Mouse (Mus musculus): ENCODE results near the gene Mrtfa. TPM values are rescaled to one million over a fixed set of nuclear protein-coding genes. Genes with fewer than 3 reads are reported as not detected.
A peak's percentile ranks its signal among the peaks of the same experiment; 100 is the strongest.

Mrtfa gene
- polyA plus RNA-seq, 2 experiments = 3.4 to 4.8 TPM

GRCm38 (mm10) chr15:81060975-81061374 lies 129.6 kb downstream of the Mrtfa start:
- DNase-seq (ENCODE audit: low read depth in 3 of 3, low spot score in 3 of 3) = no peak
- H3K4me1 ChIP-seq (replicated peaks; ENCODE audit: control insufficient read depth in 2 of 2, insufficient read depth in 2 of 2, low read length in 1 of 2) = peaks cover 0 to 3% of the 10 kb centered on the region in 2 experiments; a peak in 1 of 4 replicates
- no peak overlapping the region for H3K4me3 ChIP-seq (ENCODE audit: insufficient read depth in 1 of 2, low read depth in 2 of 2, low read length in 2 of 2)
- no peaks in the 10 kb centered on the region for H3K36me3 ChIP-seq (replicated peaks; ENCODE audit: control insufficient read depth, insufficient read depth, low read depth)
- no peak for ATAC-seq (ENCODE audit: insufficient read depth)
- H3K4me2 ChIP-seq (ENCODE audit: low read depth) = no peak overlapping the region
- WGBS (ENCODE audit: insufficient replicate concordance) = 65% methylated on average over 2 of the region's 2 CpGs
- no peak overlapping the region for H3K9ac ChIP-seq (replicated peaks)
- no peaks in the 10 kb centered on the region for H3K9me3 ChIP-seq (ENCODE audit: control insufficient read depth, low read length)
- H3K27me3 ChIP-seq (ENCODE audit: control insufficient read depth, insufficient read depth, low read length) = no peaks in the 10 kb centered on the region
- H3K27ac ChIP-seq = no peak overlapping the region
- no peak for TF ChIP-seq EP300 (IDR thresholded peaks at IDR 0.05; ENCODE audit: low read depth)
- TF ChIP-seq CTCF (IDR thresholded peaks at IDR 0.05; ENCODE audit: low read depth) = peak; percentile 36; the same call in 1 of the 2 replicates

GRCm38 (mm10) chr15:81057736-81058135 lies 132.8 kb downstream of the Mrtfa start:
- no peak overlapping the region for H3K9ac ChIP-seq (replicated peaks)
- DNase-seq (ENCODE audit: low read depth in 3 of 3, low spot score in 3 of 3) = no peak
- no peak overlapping the region for H3K4me2 ChIP-seq (ENCODE audit: low read depth)
- H3K9me3 ChIP-seq (ENCODE audit: control insufficient read depth, low read length) = no peaks in the 10 kb centered on the region
- no peaks in the 10 kb centered on the region for H3K27me3 ChIP-seq (ENCODE audit: control insufficient read depth, insufficient read depth, low read length)
- TF ChIP-seq EP300 (IDR thresholded peaks at IDR 0.05; ENCODE audit: low read depth) = no peak
- TF ChIP-seq CTCF (IDR thresholded peaks at IDR 0.05; ENCODE audit: low read depth) = no peak
- WGBS (ENCODE audit: insufficient replicate concordance) = 56% methylated on average over 5 of the region's 5 CpGs
- H3K27ac ChIP-seq = no peak overlapping the region
- no peaks in the 10 kb centered on the region for H3K36me3 ChIP-seq (replicated peaks; ENCODE audit: control insufficient read depth, insufficient read depth, low read depth)
- no peak overlapping the region for H3K4me3 ChIP-seq (ENCODE audit: insufficient read depth in 1 of 2, low read depth in 2 of 2, low read length in 2 of 2)
- no peak for ATAC-seq (ENCODE audit: insufficient read depth)
- peaks cover 0 to 3% of the 10 kb centered on the region in 2 experiments; a peak in 1 of 4 replicates for H3K4me1 ChIP-seq (replicated peaks; ENCODE audit: control insufficient read depth in 2 of 2, insufficient read depth in 2 of 2, low read length in 1 of 2)

- no peak for DNase-seq (ENCODE audit: low read depth in 3 of 3, low spot score in 3 of 3)
- Histone ChIP-seq H3K36me3 (replicated peaks; ENCODE audit: control insufficient read depth, insufficient read depth, low read depth) (no peaks in the 10 kb centered on the region), H3K4me2 (ENCODE audit: low read depth) (no peak overlapping the region), H3K4me3 (ENCODE audit: insufficient read depth in 1 of 2, low read depth in 2 of 2, low read length in 2 of 2) (no peak overlapping the region), H3K27me3 (ENCODE audit: control insufficient read depth, insufficient read depth, low read length) (no peaks in the 10 kb centered on the region), H3K27ac (no peak overlapping the region), H3K4me1 (replicated peaks; ENCODE audit: control insufficient read depth in 2 of 2, insufficient read depth in 2 of 2, low read length in 1 of 2) (no peaks in the 10 kb centered on the region), H3K9ac (replicated peaks) (no peak overlapping the region), H3K9me3 (ENCODE audit: control insufficient read depth, low read length) (no peaks in the 10 kb centered on the region)
- WGBS (ENCODE audit: insufficient replicate concordance) = 67% methylated on average over 2 of the region's 2 CpGs
- TF ChIP-seq CTCF (IDR thresholded peaks at IDR 0.05; ENCODE audit: low read depth) (no peak), EP300 (IDR thresholded peaks at IDR 0.05; ENCODE audit: low read depth) (no peak)
- no peak for ATAC-seq (ENCODE audit: insufficient read depth)
These were observed 135.1 kb downstream of the Mrtfa start for GRCm38 (mm10) chr15:81055488-81055887.

- H3K36me3 ChIP-seq (replicated peaks; ENCODE audit: control insufficient read depth, insufficient read depth, low read depth) = no peaks in the 10 kb centered on the region
- H3K4me2 ChIP-seq (ENCODE audit: low read depth) = no peak overlapping the region
- H3K9ac ChIP-seq (replicated peaks) = no peak overlapping the region
- ATAC-seq (ENCODE audit: insufficient read depth) (no peak), DNase-seq (ENCODE audit: low read depth in 3 of 3, low spot score in 3 of 3) (no peak)
- H3K27me3 ChIP-seq (ENCODE audit: control insufficient read depth, insufficient read depth, low read length) = no peaks in the 10 kb centered on the region
- 61% methylated on average over 5 of the region's 5 CpGs for WGBS (ENCODE audit: insufficient replicate concordance)
- H3K9me3 ChIP-seq (ENCODE audit: control insufficient read depth, low read length) = no peaks in the 10 kb centered on the region
- peaks cover 0 to 6% of the 10 kb centered on the region in 2 experiments; a peak in 2 of 4 replicates for H3K4me1 ChIP-seq (replicated peaks; ENCODE audit: control insufficient read depth in 2 of 2, insufficient read depth in 2 of 2, low read length in 1 of 2)
- TF ChIP-seq CTCF (IDR thresholded peaks at IDR 0.05; ENCODE audit: low read depth) = no peak
- no peak for TF ChIP-seq EP300 (IDR thresholded peaks at IDR 0.05; ENCODE audit: low read depth)
- H3K27ac ChIP-seq = no peak overlapping the region
- H3K4me3 ChIP-seq (ENCODE audit: insufficient read depth in 1 of 2, low read depth in 2 of 2, low read length in 2 of 2) = no peak overlapping the region
These were observed 138.1 kb downstream of the Mrtfa start for GRCm38 (mm10) chr15:81052491-81052890.

GRCm38 (mm10) chr15:81050488-81050887 lies 140.1 kb downstream of the Mrtfa start:
- Histone ChIP-seq H3K4me1 (replicated peaks; ENCODE audit: control insufficient read depth in 2 of 2, insufficient read depth in 2 of 2, low read length in 1 of 2) (peaks cover 0 to 10% of the 10 kb centered on the region in 2 experiments; a peak in 3 of 4 replicates), H3K9ac (replicated peaks) (no peak overlapping the region), H3K27me3 (ENCODE audit: control insufficient read depth, insufficient read depth, low read length) (no peaks in the 10 kb centered on the region), H3K9me3 (ENCODE audit: control insufficient read depth, low read length) (no peaks in the 10 kb centered on the region), H3K27ac (no peak overlapping the region), H3K4me3 (ENCODE audit: insufficient read depth in 1 of 2, low read depth in 2 of 2, low read length in 2 of 2) (no peak overlapping the region), H3K36me3 (replicated peaks; ENCODE audit: control insufficient read depth, insufficient read depth, low read depth) (no peaks in the 10 kb centered on the region), H3K4me2 (ENCODE audit: low read depth) (no peak overlapping the region)
- ATAC-seq (ENCODE audit: insufficient read depth) = no peak
- DNase-seq (ENCODE audit: low read depth in 3 of 3, low spot score in 3 of 3) = no peak
- WGBS (ENCODE audit: insufficient replicate concordance) = 6% methylated on average over 3 of the region's 3 CpGs
- TF ChIP-seq EP300 (IDR thresholded peaks at IDR 0.05; ENCODE audit: low read depth) (no peak), CTCF (IDR thresholded peaks at IDR 0.05; ENCODE audit: low read depth) (no peak)

Data from liver, embryonic 14.5 days (tissue).